ENCODE assay signal across 19 mouse cellular contexts in genomic region chr1:32363539-32363938, GRCm38 (mm10).
DNase-seq lines count a peak whose midpoint lies in the region; ATAC-seq and TF ChIP-seq lines count a peak whose summit lies in the region.
"Had no signal": no experiment of that assay in that cellular context is flagged by ENCODE, and none has a peak within 500 bp of the region (broad histone marks: within the 10 kb centered on the region; RNA-seq: fewer than 3 reads in every experiment).

No protein-coding gene starts in this region.

- no peak for TF ChIP-seq EP300 in lung, postnatal 0 days (IDR thresholded peaks at IDR 0.05)

- no peak for TF ChIP-seq CTCF in brain, embryonic 14.5 days (IDR thresholded peaks at IDR 0.05; ENCODE audit: borderline replicate concordance, extremely low read depth, insufficient read depth, insufficient read length)
- TF ChIP-seq CTCF in lung, postnatal 0 days (IDR thresholded peaks at IDR 0.05) = no peak

- no peaks in the 10 kb centered on the region for H3K36me3 ChIP-seq in limb, embryonic 11.5 days (ENCODE audit: control insufficient read depth, insufficient read depth, low read length)
- no peaks in the 10 kb centered on the region for H3K36me3 ChIP-seq in limb, embryonic 10.5 days
- H3K36me3 ChIP-seq in embryonic facial prominence, embryonic 14.5 days (ENCODE audit: control insufficient read depth, insufficient read depth, low read length) = no peaks in the 10 kb centered on the region
- no peaks in the 10 kb centered on the region for H3K36me3 ChIP-seq in limb, embryonic 14.5 days (ENCODE audit: control insufficient read depth, insufficient read depth, low read length)
- H3K36me3 ChIP-seq in lung, postnatal 0 days (ENCODE audit: insufficient read depth, low read length) = no peaks in the 10 kb centered on the region
- H3K36me3 ChIP-seq: kidney, embryonic 15.5 days had no signal

- WGBS in limb, embryonic 11.5 days = 59% methylated on average over 2 of the region's 2 CpGs
- WGBS in limb, embryonic 10.5 days = 84% methylated on average over 2 of the region's 2 CpGs
- WGBS in embryonic facial prominence, embryonic 14.5 days = 28% methylated on average over 2 of the region's 2 CpGs
- WGBS in limb, embryonic 14.5 days = 26% methylated on average over 2 of the region's 2 CpGs
- 57% methylated on average over 2 of the region's 2 CpGs for WGBS in lung, postnatal 0 days

- no peak overlapping the region for H3K4me3 ChIP-seq in limb, embryonic 11.5 days (ENCODE audit: low read depth, low read length)
- no peak overlapping the region for H3K4me3 ChIP-seq in limb, embryonic 10.5 days
- H3K4me3 ChIP-seq in embryonic facial prominence, embryonic 14.5 days (ENCODE audit: low read depth, low read length) = no peak overlapping the region
- no peak overlapping the region for H3K4me3 ChIP-seq in limb, embryonic 14.5 days (replicated peaks; ENCODE audit: low read length)
- H3K4me3 ChIP-seq in lung, postnatal 0 days (ENCODE audit: low read depth, low read length) = no peak overlapping the region
- H3K4me3 ChIP-seq: heart, adult 2 months; kidney, embryonic 15.5 days had no signal

- H3K27me3 ChIP-seq in limb, embryonic 11.5 days (ENCODE audit: control insufficient read depth, insufficient read depth, low read length) = no peaks in the 10 kb centered on the region
- no peaks in the 10 kb centered on the region for H3K27me3 ChIP-seq in limb, embryonic 10.5 days (ENCODE audit: low read depth, poor library complexity, severe bottlenecking)
- H3K27me3 ChIP-seq in embryonic facial prominence, embryonic 14.5 days (replicated peaks; ENCODE audit: control insufficient read depth, insufficient read depth, low read length) = no peaks in the 10 kb centered on the region
- H3K27me3 ChIP-seq in limb, embryonic 14.5 days (ENCODE audit: control insufficient read depth, insufficient read depth, low read length) = no peaks in the 10 kb centered on the region
- H3K27me3 ChIP-seq in lung, postnatal 0 days (replicated peaks; ENCODE audit: insufficient read depth, low read length) = no peaks in the 10 kb centered on the region
- H3K27me3 ChIP-seq: kidney, embryonic 15.5 days had no signal

- peak; percentile 74; the same call in 1 of the 2 replicates for ATAC-seq in limb, embryonic 11.5 days (ENCODE audit: insufficient number of reproducible peaks, low FRiP score, low TSS enrichment, low read depth)
- ATAC-seq in embryonic facial prominence, embryonic 14.5 days (ENCODE audit: low read depth) = peak; percentile 82
- ATAC-seq in limb, embryonic 14.5 days (ENCODE audit: low FRiP score, low read depth) = peak; percentile 79
- ATAC-seq in lung, postnatal 0 days = no peak
- ATAC-seq: hindbrain, embryonic 16.5 days; intestine, postnatal 0 days had no signal

- H3K4me2 ChIP-seq in limb, embryonic 11.5 days (ENCODE audit: low read depth, severe bottlenecking) = no peak overlapping the region
- H3K4me2 ChIP-seq in embryonic facial prominence, embryonic 14.5 days (ENCODE audit: low read depth, low read length) = no peak overlapping the region
- no peak overlapping the region for H3K4me2 ChIP-seq in limb, embryonic 14.5 days (replicated peaks; ENCODE audit: low read depth, low read length, severe bottlenecking)
- no peak overlapping the region for H3K4me2 ChIP-seq in lung, postnatal 0 days (replicated peaks; ENCODE audit: low read depth, low read length)
- H3K4me2 ChIP-seq: kidney, embryonic 15.5 days had no signal

- H3K27ac ChIP-seq in limb, embryonic 11.5 days (replicated peaks; ENCODE audit: low read depth, low read length) = no peak overlapping the region
- no peak overlapping the region for H3K27ac ChIP-seq in limb, embryonic 10.5 days
- H3K27ac ChIP-seq in embryonic facial prominence, embryonic 14.5 days (replicated peaks; ENCODE audit: low read depth, low read length) = no peak overlapping the region
- no peak overlapping the region for H3K27ac ChIP-seq in limb, embryonic 14.5 days (replicated peaks; ENCODE audit: low read depth, low read length)
- H3K27ac ChIP-seq in lung, postnatal 0 days (ENCODE audit: low read length) = no peak overlapping the region
- H3K27ac ChIP-seq: heart, adult 2 months; kidney, embryonic 15.5 days had no signal

- H3K9me3 ChIP-seq in limb, embryonic 11.5 days (ENCODE audit: control insufficient read depth, low read length) = no peaks in the 10 kb centered on the region
- no peaks in the 10 kb centered on the region for H3K9me3 ChIP-seq in limb, embryonic 10.5 days (replicated peaks)
- H3K9me3 ChIP-seq in embryonic facial prominence, embryonic 14.5 days (ENCODE audit: control insufficient read depth, low read length) = no peaks in the 10 kb centered on the region
- no peaks in the 10 kb centered on the region for H3K9me3 ChIP-seq in limb, embryonic 14.5 days (ENCODE audit: control insufficient read depth, low read length)
- H3K9me3 ChIP-seq in lung, postnatal 0 days (ENCODE audit: low read length) = no peaks in the 10 kb centered on the region
- H3K9me3 ChIP-seq: kidney, embryonic 15.5 days had no signal

- no peak for TF ChIP-seq POLR2A in brain, embryonic 14.5 days (IDR thresholded peaks at IDR 0.05; ENCODE audit: borderline replicate concordance, extremely low read depth, insufficient read depth, insufficient read length, poor library complexity, severe bottlenecking)
- no peak for TF ChIP-seq POLR2A in limb, embryonic 14.5 days (IDR thresholded peaks at IDR 0.05; ENCODE audit: borderline replicate concordance, extremely low read depth, insufficient read depth, insufficient read length)

- H3K9ac ChIP-seq in limb, embryonic 11.5 days (ENCODE audit: low read length) = no peak overlapping the region
- no peak overlapping the region for H3K9ac ChIP-seq in embryonic facial prominence, embryonic 14.5 days (ENCODE audit: low read depth, low read length)
- H3K9ac ChIP-seq in limb, embryonic 14.5 days (ENCODE audit: low read depth, low read length, severe bottlenecking) = no peak overlapping the region
- H3K9ac ChIP-seq in lung, postnatal 0 days (replicated peaks; ENCODE audit: low read depth) = no peak overlapping the region
- H3K9ac ChIP-seq: kidney, embryonic 15.5 days had no signal

- DNase-seq in limb, embryonic 11.5 days (ENCODE audit: low spot score) = no peak
- DNase-seq in limb, embryonic 10.5 days (ENCODE audit: low spot score) = no peak
- peak; percentile 67 for DNase-seq in brain, embryonic 14.5 days (ENCODE audit: low read depth)
- DNase-seq in embryonic facial prominence, embryonic 14.5 days (ENCODE audit: low spot score) = peak; percentile 82
- peak; percentile 47 for DNase-seq in limb, embryonic 14.5 days (ENCODE audit: low spot score)
- DNase-seq in adrenal gland, postnatal 4 days (ENCODE audit: low spot score in 2 of 2) = no peak
- no peak for DNase-seq in lung, postnatal 0 days (ENCODE audit: low spot score)
- DNase-seq: adrenal gland, postnatal 10 days; cerebellum, adult 8-10 months; gastrocnemius, postnatal 14 days; heart, adult 2 months; heart, postnatal 36 days; liver; lung, postnatal 14 days; right cerebral cortex, adult 18-20 months; thymus, postnatal 14 days had no signal

- H3K4me1 ChIP-seq in limb, embryonic 11.5 days (ENCODE audit: control insufficient read depth, insufficient read depth, low read length) = no peaks in the 10 kb centered on the region
- no peaks in the 10 kb centered on the region for H3K4me1 ChIP-seq in limb, embryonic 10.5 days
- H3K4me1 ChIP-seq in embryonic facial prominence, embryonic 14.5 days (ENCODE audit: control insufficient read depth, insufficient read depth, low read length) = no peaks in the 10 kb centered on the region
- H3K4me1 ChIP-seq in limb, embryonic 14.5 days (ENCODE audit: control insufficient read depth, insufficient read depth, low read length) = no peaks in the 10 kb centered on the region
- H3K4me1 ChIP-seq in lung, postnatal 0 days (ENCODE audit: insufficient read depth, low read depth, low read length) = no peaks in the 10 kb centered on the region
- H3K4me1 ChIP-seq: kidney, embryonic 15.5 days had no signal

Comparison
In these comparisons a context has a peak if more than half of its experiments do, and no peak if none do; other contexts are left out.
1. DNase-seq: peak in brain, embryonic 14.5 days (single experiment), embryonic facial prominence, embryonic 14.5 days (single experiment) and limb, embryonic 14.5 days (single experiment); none in limb, embryonic 11.5 days (single experiment), limb, embryonic 10.5 days (single experiment), adrenal gland, postnatal 4 days (0 of 2) and lung, postnatal 0 days (single experiment).